Mouse (Mus musculus): ENCODE results near the gene Mtmr12. TPM values are rescaled to one million over a fixed set of nuclear protein-coding genes. Genes with fewer than 3 reads are reported as not detected.

Gene Mtmr12
- total and polyA plus RNA-seq, 3 experiments = 14.3 to 38.2 TPM; not detected in 1

DNA sequence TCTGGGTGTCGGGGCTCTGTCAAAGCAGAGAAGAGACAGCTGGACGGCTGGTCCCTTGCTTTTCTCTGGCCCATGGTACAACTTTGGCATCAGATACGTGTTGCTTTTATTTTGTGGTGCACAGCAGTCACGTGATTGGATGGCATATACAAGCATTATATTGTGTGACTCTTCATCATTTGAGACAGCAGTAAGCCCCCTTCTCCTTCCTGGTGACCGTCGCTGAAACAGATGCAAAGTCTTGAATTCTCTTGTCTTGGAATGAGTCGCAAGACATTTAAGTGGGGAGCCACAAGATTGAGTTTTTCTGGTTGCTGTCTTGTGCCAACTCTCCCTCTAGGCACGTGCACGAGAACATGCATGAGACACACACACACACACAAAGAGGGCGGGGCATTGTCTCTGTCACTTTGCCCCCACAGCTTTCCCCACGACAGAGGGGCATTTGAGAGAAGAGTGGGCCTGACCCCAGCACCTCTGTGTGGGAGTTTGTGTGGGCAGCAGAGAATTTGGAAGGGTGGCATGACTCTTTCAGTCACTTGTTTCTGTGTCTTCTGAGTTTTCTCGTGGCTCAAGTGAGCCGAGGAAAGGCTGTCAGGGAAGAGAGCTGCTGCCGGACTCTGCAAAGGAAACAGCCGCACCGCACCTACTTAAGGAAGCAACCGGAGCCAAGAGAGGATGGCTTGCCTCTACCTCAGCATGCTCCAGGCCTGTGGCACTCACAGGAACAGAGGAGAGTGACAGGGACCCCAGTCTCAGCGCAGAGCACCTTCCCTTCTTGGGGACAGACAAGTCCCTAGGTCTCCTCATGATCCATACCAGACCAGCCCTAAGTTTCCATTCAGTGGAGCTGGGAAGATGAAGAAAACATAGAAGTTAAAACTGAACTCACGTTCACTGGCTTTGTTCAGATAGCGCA, 9.8 kb upstream of the Mtmr12 start (continued):
- TF ChIP-seq USF2 (IDR thresholded peaks at IDR 0.05; ENCODE audit: borderline replicate concordance in 1 of 2, insufficient read depth in 1 of 2, low read depth in 1 of 2, low read length in 2 of 2) (0 out of 4 replicates have a peak, but pooled peaks have one; percentile 8 to 36), ELF1 (IDR thresholded peaks at IDR 0.05; ENCODE audit: low read depth, low read length) (no peak), TBP (IDR thresholded peaks at IDR 0.05; ENCODE audit: low read depth, low read length) (0 out of 2 replicates have a peak, but pooled peaks have one; percentile 58)

- peaks cover 0 to 32% of the 10 kb centered on the region in 2 experiments for H3K4me1 ChIP-seq (ENCODE audit: control insufficient read depth in 1 of 2, insufficient read depth in 2 of 2, low read length in 2 of 2)
- TF ChIP-seq JUND (IDR thresholded peaks at IDR 0.05; ENCODE audit: low read depth, low read length) (peak; percentile 95), KAT2A (conservative IDR thresholded peaks at IDR 0.05; ENCODE audit: low read depth, low read length) (no peak), MYC (IDR thresholded peaks at IDR 0.05; ENCODE audit: low read depth, low read length) (no peak), MAZ (IDR thresholded peaks at IDR 0.05; ENCODE audit: low read depth, low read length) (0 out of 2 replicates have a peak, but pooled peaks have one; percentile 64), SIN3A (IDR thresholded peaks at IDR 0.05; ENCODE audit: low read length) (no peak), NELFE (IDR thresholded peaks at IDR 0.05; ENCODE audit: low read depth, low read length) (0 out of 2 replicates have a peak, but pooled peaks have one; percentile 17), USF1 (IDR thresholded peaks at IDR 0.05; ENCODE audit: low read depth, low read length) (no peak), POLR2AphosphoS2 (IDR thresholded peaks at IDR 0.05; ENCODE audit: low read length) (no peak), ZMIZ1 (IDR thresholded peaks at IDR 0.05; ENCODE audit: low read depth, low read length) (no peak), BHLHE40 (IDR thresholded peaks at IDR 0.05; ENCODE audit: borderline replicate concordance, low read depth, low read length) (no peak), ZKSCAN1 (IDR thresholded peaks at IDR 0.05; ENCODE audit: low read depth, low read length) (no peak), ETS1 (IDR thresholded peaks at IDR 0.05; ENCODE audit: low read depth, low read length) (no peak), MAX (IDR thresholded peaks at IDR 0.05; ENCODE audit: low read length) (0 out of 2 replicates have a peak, but pooled peaks have one; percentile 11)
- peak overlapping the region; percentile 66 for H3K9ac ChIP-seq (ENCODE audit: control insufficient read depth, low read depth, low read length, poor library complexity, severe bottlenecking)
- no peaks in the 10 kb centered on the region; the same call in 1 of the 2 replicates for H3K79me2 ChIP-seq (ENCODE audit: control insufficient read depth, insufficient read depth, low read length, poor library complexity)
- H3K4me3 ChIP-seq (ENCODE audit: control insufficient read depth in 1 of 2, insufficient read depth in 1 of 2, low read depth in 2 of 2, low read length in 2 of 2) = peak overlapping the region; percentile 40 to 47
- H3K27ac ChIP-seq (ENCODE audit: control insufficient read depth, low read depth, low read length) = peak overlapping the region; percentile 97
- H3K27me3 ChIP-seq (ENCODE audit: control insufficient read depth in 1 of 2, insufficient read depth in 2 of 2, low read length in 2 of 2) = no peaks in the 10 kb centered on the region
- DNase-seq (ENCODE audit: low read depth, low spot score) = no peak
- peaks cover 0 to 17% of the 10 kb centered on the region in 2 experiments; a peak in 2 of 4 replicates for H3K36me3 ChIP-seq (ENCODE audit: control insufficient read depth in 1 of 2, insufficient read depth in 2 of 2, low read length in 2 of 2)
- H3K9me3 ChIP-seq (replicated peaks; ENCODE audit: insufficient read depth, low read length) = no peaks in the 10 kb centered on the region
Measured at GRCm38 (mm10) chr15:12195966-12196365, 8.9 kb upstream of the Mtmr12 start.

Measured in MEL (cell line).